Mouse (Mus musculus): ENCODE measurements at regions not wholly inside any gene's neighbourhood (a gene's known extent, or its start where the extent isn't known, plus 50 kb on each side); places are given as distances from the start of the nearest gene placed in this dataset.

GRCm38 (mm10) chr5:76043521-76044510, 65.6 kb upstream of the Kdr start:
- Histone ChIP-seq H3K9me3 (ENCODE audit: control insufficient read depth, low read length) (no peaks in the 10 kb centered on the region; the same call in 1 of the 2 replicates), H3K36me3 (ENCODE audit: control insufficient read depth, insufficient read depth, low read length) (no peaks in the 10 kb centered on the region), H3K4me3 (ENCODE audit: low read depth, low read length) (no peak overlapping the region), H3K4me1 (ENCODE audit: control insufficient read depth, insufficient read depth, low read length) (0 out of 2 replicates have a peak, but pooled peaks cover 2% of the 10 kb centered on the region), H3K4me2 (ENCODE audit: low read depth, severe bottlenecking) (no peak overlapping the region), H3K9ac (ENCODE audit: low read length) (no peak overlapping the region), H3K27ac (replicated peaks; ENCODE audit: low read depth, low read length) (no peak overlapping the region), H3K27me3 (ENCODE audit: control insufficient read depth, insufficient read depth, low read length) (no peaks in the 10 kb centered on the region)
- ATAC-seq (ENCODE audit: insufficient number of reproducible peaks, low FRiP score, low TSS enrichment, low read depth) (no peak), DNase-seq (ENCODE audit: low spot score) (no peak)
- WGBS: 75% methylated on average over 14 of the region's 14 CpGs

- no peaks in the 10 kb centered on the region for H3K27me3 ChIP-seq (ENCODE audit: control insufficient read depth, insufficient read depth, low read length)
- H3K9ac ChIP-seq (ENCODE audit: low read length): no peak overlapping the region
- H3K27ac ChIP-seq (replicated peaks; ENCODE audit: low read depth, low read length): no peak overlapping the region
- no peaks in the 10 kb centered on the region for H3K36me3 ChIP-seq (ENCODE audit: control insufficient read depth, insufficient read depth, low read length)
- no peak for ATAC-seq (ENCODE audit: insufficient number of reproducible peaks, low FRiP score, low TSS enrichment, low read depth)
- H3K4me2 ChIP-seq (ENCODE audit: low read depth, severe bottlenecking): no peak overlapping the region
- no peaks in the 10 kb centered on the region; the same call in 1 of the 2 replicates for H3K9me3 ChIP-seq (ENCODE audit: control insufficient read depth, low read length)
- 0 out of 2 replicates have a peak, but pooled peaks cover 2% of the 10 kb centered on the region for H3K4me1 ChIP-seq (ENCODE audit: control insufficient read depth, insufficient read depth, low read length)
- no peak overlapping the region for H3K4me3 ChIP-seq (ENCODE audit: low read depth, low read length)
- 70% methylated on average over 10 of the region's 10 CpGs for WGBS
- no peak for DNase-seq (ENCODE audit: low spot score)
Observed at GRCm38 (mm10) chr5:76040454-76041203, 62.4 kb upstream of the Kdr start.

GRCm38 (mm10) chr5:76028729-76029128, 50.5 kb upstream of the Kdr start:
- 45% methylated on average over 4 of the region's 4 CpGs for WGBS
- Histone ChIP-seq H3K4me1 (ENCODE audit: control insufficient read depth, insufficient read depth, low read length) (no peaks in the 10 kb centered on the region), H3K9me3 (ENCODE audit: control insufficient read depth, low read length) (no peaks in the 10 kb centered on the region), H3K4me3 (ENCODE audit: low read depth, low read length) (no peak overlapping the region), H3K4me2 (ENCODE audit: low read depth, severe bottlenecking) (no peak overlapping the region), H3K27ac (replicated peaks; ENCODE audit: low read depth, low read length) (no peak overlapping the region), H3K36me3 (ENCODE audit: control insufficient read depth, insufficient read depth, low read length) (no peaks in the 10 kb centered on the region), H3K27me3 (ENCODE audit: control insufficient read depth, insufficient read depth, low read length) (no peaks in the 10 kb centered on the region), H3K9ac (ENCODE audit: low read length) (no peak overlapping the region)
- no peak for DNase-seq (ENCODE audit: low spot score)
- ATAC-seq (ENCODE audit: insufficient number of reproducible peaks, low FRiP score, low TSS enrichment, low read depth): no peak

All from limb, embryonic 11.5 days (tissue).